Mouse (Mus musculus) frontal cortex, adult 2 months (tissue): ENCODE data around the gene Mvd. TPM values are rescaled to one million over a fixed set of nuclear protein-coding genes. Genes with fewer than 3 reads are reported as not detected.

ENCODE experiments used
- DNase-seq, 2 experiments: peaks; one replicate each; pipeline ENCODE4 v3.0.0; 2022; ENCODE audit warnings: low spot score in 1 of 2; ENCODE audit errors: extremely low spot score in 1 of 2
- polyA plus RNA-seq: library from polyadenylated mRNA; depleted of rRNA; stranded (reverse); fragments of >200 nt; gene quantifications from 2 replicates; pipeline ENCODE4 v1.2.3, GENCODE M21; 2012

Gene Mvd
- polyA plus RNA-seq, 1 experiment: 31.2 TPM

DNA sequence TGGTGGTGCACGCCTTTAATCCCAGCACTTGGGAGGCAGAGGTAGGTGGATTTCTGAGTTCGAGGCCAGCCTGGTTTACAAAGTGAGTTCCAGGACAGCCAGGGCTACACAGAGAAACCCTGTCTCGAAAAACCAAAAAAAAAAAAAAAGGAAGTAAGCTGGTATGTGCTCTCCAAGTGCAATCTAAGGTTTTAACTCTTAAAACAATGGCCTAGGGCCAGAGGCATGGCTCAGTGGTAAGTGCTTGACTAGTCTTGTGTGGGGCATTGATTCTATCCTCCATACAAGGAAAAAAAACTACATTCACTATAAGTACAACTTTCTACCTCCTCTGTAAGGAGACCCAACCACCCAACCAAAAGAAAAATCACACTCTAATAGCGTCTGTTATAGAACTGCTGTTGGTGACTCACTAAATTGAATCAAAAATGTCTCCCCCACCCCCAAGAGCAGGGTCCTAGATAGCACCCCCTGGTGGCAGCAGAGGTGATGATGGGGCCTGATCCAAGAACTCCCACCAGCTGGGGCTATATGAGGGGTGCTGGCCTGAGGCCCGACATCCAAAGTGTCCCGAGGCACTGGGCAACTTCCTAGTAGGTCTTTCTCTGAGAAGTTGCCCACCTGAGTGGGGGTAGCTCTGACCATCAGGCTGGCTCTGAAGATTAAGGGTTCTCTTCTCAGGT, 16.1 kb upstream of the Mvd start:
- no peak for DNase-seq

DNA sequence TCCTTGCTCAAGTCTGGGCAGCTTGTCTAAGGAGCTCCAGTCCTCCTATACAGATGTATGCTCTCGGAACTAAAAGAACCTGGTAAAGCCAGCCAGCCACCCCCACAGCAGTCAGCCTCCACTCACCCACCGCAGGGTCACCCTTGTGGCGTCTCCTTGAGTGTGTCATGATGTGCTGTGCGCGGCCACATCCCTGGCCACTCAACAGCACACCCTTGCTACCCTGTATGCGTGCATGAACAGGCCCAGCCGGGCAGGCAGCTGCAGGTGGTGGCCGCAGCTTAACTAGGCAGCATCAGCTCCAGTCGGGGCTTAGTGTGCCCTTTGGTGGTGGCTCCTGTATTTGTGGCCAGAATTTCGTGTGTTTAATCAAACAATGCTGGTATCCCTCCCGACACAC, 13.9 kb upstream of the Mvd start:
- DNase-seq: no peak

DNA sequence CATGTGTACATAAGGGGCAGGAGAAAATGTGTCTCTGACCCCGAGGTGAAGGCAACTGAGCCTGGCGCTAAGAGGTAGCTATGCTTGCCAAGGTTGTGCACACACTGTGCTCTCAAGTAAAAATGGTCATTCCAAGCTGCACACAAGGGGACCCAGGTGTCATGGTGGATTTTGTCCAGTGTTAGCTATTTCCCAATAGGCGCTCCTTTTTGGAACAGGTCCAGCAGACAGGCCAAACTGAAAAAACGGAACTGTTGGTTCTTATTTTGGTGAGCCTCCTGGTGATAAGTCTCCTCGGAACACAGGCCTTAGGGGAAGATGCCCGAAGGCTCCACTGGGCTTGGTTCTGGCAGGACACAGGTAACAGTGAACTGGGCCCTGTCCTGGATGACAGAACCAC, 11.2 kb upstream of the Mvd start:
- no peak for DNase-seq

DNA sequence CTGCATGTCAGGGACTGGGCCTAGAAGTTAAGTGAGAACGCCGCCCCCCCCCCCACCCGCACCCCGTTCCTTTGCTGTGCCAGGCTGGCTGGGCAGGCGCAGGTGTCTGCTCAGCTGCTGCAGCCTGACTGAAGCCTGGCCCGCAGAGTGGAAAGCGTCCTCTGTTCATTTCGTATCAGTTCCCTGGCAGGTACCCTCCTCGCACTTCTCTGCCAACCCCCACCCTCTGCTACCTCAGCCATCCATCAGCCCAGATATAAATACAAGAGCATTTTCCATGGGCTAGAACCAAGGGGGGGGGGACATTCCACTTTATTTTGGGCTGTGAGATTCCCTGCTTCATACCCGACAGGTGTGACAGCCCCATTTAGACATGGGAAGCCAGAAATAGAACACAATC, 8.9 kb upstream of the Mvd start:
- no peak for DNase-seq

DNA sequence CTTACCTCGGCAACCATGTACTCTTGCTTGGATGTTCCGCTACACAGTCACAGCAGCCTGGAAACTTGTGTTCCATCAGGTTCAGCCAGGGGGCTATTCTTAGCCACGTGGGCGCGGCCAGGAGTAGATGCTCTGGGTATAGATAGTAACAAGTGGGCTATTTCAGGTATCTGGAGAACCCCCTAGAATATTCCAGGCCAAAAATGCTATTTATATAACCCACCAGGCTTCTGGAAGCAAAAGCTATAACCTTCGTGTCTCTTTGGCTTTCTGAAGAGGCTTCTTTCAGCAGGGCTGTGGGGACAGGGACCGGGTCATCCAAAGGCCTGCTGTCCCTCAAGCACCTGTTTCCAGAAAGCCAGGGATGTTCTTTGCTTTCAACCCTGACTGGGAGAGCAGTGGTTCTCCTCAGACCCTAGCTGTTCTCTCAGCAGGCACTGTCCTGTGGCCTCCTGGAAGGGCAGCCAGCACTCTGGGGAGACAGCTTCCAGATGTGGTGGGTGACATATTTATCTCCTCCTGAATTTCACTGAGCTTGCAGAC, 8.0 kb upstream of the Mvd start:
- no peak for DNase-seq

DNA sequence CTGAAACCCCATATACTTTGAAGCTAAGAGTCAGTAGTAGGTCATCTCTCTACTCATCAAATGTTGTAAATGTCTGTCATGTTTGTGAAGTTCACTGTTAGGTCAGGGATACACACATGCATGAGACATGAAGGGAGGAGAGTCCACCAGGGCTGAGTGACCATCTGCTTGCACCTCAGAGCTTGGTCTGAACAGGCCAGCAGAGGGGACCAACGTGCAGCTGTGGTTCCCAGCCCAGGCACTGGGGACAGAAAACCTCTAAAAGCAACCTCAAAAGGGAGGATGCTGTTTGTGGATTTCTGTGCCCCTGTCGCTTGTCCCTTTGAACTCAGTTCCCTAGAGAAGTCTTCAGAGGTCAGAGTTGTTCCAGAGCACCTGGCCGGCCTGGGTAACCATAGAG, 2.0 kb upstream of the Mvd start:
- DNase-seq: no peak

DNA sequence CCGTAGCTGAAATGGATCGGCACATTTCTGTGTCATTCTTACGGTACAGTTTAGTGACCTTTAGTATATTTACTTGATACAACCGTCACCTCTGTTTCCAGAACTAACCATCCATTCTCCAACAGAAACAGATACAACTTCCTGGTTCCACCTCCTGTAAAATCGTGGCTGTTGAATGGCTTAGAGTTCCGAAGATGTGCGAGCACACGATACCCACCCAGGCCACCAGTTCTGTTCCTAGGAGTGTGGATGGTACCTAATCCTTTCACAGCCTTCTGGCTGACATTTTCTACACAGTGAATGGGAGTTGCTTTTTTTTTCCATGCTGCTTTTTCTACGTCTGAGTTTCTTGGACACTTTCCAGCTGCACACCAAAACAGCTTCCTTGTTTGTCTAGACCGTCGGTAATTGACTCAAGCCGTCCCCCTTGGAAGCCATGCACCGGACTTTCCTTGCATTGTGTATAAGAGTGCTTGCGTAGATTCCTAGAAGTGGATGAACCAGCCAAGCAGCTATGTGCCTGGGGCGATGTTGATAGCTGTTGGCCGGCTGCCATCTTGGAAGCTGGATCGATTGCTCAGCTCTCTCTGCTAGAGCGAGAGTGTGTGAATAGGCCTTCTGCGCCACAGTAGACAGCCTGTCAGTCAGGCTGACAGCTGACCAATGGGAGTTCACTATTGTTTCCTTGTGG, 981 bp upstream of the Mvd start:
- DNase-seq: peak; percentile 80 to 87

DNA sequence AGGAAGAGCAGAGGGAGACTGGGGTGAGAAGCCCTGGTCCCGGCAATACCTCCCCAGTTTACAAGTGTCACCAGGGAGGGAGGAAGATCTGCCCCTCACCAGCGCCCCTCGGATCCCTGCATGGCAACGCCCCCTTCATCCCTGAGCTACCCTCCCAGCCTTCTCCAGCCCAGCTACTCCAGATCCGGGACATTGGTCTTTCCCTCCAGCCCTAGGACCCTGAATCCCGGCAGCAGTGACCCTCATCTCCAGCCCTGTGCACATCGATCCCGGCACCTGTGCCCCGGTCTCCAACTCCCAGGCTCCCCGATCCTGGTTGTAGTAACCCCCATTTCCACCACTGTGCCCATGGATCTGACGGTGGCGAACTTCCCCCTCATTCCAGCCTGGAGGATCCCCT, 441 bp downstream of the Mvd start:
- DNase-seq: no peak

DNA sequence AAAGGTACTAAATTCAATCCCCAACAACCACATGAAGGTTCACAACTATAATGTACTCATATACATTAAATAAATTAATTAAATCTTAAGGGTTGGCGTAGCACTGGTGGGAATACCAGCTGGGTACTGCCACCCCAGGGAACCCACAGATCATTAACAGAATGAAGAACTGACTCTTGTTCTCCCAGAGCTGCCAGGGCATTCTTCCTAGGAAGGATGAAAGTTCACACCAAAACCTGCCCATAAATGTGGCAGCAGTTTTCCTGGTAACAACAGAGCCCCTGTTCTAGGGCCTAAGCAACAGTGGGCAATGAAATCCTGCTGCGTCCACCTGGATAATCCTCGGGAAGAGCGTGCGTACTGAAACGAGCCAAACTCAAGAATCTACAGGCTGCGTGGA, 866 bp downstream of the Mvd start:
- DNase-seq: no peak

DNA sequence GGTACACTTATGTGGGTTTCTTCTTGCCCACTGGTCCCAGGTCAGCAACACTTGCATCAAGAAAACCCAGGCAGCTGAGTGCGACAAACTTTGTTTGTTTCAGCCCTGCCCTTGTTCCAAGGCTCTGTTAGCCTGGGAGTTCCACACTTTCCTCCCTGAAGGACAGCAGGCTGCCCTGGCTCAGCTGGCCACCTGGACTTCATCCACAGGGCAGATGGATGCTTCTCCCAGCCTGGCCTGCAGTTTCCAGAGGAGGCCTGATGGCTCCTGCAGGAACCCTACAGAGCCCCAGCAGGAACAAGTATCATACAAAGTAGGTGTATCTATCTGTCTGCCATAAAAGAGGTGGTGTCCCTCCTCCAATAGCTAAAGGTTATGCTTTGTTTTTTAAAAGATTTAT, 1.9 kb downstream of the Mvd start:
- no peak for DNase-seq

DNA sequence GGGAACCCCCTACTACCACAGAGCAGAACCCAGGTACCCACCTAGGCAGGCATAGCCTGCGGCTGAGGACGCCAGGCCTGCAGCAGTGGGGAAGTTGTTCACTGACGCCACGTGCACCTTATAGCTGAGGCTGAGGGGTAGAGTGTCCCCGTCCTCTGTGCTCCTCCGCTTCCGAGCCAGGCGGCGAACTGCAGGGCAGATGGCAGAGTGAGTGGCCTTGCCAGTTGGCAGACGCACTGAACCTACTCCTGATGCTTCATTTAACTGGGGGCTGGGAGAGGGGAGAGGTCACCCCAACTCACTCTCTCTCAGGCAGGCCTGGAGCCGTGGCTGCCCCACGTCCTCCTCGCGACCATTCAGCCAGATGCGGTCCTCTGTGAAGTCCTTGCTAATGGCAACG, 3.9 kb downstream of the Mvd start:
- DNase-seq: no peak

DNA sequence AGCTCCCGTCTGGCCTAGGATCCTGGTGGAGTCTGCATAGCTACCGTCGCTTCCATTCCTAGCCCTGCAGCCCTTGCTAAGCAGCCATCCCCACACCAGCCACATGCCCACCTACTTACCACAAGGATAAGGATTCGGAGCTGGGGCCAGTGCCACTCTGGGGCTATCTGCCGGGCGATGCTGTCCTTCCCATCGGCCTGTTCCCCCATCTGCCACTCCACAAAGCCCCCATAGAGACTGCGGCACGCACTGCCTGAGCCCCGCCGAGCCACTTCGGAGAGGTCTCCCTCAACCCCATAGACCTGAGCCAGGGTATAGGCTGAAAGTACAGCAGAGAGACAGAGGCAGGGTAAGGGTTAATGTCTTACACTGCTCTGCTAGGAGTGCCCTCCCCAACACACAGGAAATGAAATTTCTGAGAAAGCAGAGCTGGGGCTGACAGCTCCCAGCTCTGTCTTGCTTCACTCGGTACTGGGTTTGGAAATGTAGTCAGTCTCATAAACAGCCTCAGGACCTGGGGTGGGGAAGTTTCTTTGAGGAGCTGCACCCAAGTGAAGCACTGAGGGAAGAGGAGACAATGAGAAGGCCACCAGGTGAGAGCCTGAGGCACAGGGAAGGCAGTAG, 5.4 kb downstream of the Mvd start:
- no peak for DNase-seq

DNA sequence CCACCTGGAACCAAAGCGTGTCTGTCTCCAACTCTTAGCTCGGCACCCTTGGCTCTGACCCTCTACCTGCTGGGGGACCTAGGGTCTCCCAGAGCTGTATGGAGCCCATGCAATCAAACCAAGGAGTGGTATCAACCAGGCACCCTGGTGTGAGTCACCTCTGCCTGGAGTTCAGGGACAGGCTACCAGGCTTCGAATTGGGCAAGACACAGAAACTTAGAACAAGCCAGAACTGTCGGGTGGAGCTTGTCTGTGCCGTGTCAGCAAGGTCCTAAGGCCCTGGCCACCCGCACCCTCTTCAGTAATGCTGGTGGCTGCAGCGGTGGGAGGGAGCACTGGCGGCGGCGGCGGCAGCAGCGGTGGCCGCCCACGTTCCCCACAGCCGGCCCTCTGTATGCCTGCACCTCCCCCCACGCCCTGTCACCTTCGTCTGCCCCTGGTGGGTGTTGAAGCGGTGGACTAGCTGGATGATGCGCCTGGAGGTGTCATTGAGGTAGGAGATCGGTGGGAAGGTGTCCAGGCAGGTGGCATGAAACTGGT, 6.6 kb downstream of the Mvd start:
- no peak for DNase-seq

DNA sequence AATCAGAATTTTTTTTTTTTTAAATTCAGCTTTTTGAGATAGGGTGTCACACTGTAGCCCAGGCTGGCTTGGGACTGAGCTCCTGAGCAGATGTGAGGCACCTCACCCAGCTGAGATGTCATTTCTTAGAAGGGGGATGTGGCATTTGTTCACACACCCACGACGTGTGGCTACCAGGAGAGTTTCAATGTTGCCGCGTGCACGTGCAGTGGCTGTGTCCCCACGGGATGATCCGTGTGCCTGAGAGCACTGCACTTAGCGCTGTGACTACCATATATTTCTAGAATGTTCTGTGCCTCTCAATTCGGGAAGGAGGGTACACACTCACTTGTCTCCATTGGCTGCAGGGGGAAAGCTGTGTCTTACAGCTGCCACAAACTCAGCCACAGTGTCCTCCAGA, 7.1 kb downstream of the Mvd start:
- no peak for DNase-seq

DNA sequence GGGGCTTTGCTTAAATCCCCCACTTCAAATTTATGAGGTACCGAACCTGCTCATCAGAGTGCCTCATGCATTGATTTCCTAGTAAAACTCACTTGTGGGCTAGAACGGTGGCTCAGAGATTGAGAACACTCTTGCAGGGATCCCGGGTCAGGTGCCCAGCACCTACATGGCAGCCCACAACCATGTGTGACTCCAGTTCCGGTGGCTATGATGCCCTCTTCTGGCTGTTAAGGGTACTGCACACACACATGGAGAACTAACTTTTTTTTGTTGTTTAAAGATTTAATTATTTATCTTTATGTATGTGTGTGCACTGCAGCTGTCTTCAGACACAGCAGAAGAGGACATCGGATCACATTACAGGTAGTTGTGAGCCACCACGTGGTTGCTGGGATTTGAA, 7.8 kb downstream of the Mvd start:
- no peak for DNase-seq

DNA sequence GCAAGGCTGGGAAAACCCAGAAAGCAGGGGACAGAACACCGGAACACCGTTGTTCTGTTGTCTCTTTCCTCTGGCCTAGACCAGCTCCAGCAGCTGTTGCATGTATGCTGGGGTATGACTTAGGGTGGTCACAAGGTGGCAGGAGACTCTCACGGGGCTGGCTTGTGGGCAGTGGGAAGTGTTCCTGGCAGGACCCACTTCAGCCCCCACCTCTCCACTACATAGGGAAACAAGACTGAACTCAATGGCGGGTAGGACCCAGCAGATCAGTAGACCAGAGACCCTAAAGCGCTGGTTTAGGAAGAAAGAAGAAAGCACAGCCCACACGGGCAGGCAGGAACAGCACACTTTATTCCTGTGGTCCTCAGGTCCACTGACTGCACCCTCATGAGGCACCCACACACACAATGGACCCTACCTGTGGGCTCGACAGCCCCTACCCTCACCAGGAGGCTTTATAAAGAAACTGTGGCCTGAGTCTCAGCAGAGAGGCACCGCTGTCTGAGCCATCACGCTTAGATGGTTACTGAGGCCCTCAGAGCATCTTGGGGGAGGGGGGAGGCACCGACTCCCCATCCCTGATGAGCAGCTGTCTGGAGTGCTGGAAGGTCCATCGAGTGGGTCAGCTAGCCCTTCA, 9.8 kb downstream of the Mvd start:
- DNase-seq: no peak

DNA sequence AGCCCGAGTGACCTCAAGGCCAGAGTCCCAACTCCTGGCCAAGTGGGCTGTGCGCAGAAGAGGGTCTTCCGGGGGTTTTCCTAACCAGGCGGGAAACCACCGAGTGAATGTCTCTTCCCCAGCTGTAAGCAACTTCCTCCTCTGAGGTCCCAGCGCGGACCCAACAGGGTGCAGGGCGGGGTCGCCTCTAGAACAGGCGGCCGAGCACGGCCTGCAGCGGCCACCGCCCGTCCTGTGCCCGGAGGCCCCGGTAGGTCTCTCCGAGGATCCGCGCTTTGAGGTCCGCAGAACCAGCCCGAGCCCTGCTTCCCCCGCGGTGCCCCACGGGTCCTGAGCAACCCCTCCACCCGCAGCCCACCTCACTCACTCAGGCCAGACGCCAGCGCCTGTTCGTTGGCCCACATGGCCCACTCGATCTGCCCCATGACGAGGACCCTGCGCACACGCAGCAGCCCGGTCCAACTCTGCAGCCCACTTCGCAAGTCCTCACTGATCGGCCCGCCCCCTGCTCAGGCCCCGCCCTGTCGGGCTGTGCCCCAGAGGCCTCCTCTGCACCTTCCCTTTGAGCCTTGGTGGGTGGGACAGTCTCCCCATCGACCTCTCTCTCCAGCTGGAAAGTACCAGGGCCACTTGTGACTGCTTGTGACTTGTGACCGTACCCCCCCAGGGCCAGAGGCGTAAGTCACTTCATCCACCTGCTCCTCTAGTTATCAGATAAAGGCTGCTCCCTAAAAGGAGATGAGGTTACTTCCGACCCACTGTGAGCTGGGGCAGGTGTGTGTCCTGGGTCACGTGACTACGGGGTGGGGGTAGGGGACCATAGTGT, 10.6 kb downstream of the Mvd start, which contains the start of gene Cyba:
Cyba (minus strand) TSS at position 488 of the 826 bp plus-strand sequence.
- no peak for DNase-seq

DNA sequence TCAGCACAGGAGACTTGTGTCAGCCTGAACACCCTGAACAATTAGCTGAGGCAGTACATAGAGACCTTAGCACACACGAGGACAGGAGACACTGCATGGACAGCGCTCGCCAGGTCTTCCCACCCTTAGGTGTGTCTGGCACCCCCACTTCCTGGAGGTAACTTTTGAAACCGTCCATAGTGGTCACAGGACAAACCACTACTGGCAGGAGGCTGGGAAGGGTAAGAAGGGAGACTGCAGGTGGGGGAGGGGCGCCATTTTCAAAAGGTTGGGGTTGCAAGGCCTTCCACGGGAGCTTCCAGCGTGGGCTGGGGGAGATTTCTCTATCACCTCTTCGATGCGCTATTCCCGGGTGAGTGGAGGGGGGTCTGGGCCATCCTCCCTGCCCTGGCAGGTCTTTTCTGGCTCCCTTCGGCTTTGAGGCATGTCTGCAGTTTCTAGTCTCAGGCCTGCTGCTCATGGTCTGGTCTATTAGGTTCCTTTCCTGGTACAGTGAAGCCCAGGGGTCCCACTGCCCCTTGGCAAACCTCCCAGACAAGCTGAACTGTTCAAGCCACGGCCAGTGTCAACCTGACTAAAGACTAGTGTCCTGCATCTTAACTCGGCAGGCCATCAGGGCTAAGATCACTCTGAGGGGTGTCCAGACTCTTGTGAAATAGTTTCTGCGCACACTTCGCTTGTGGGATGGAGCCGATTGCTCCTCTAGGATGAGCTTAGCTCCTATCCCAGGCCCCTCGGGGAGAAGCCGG, 11.4 kb downstream of the Mvd start:
- no peak for DNase-seq

DNA sequence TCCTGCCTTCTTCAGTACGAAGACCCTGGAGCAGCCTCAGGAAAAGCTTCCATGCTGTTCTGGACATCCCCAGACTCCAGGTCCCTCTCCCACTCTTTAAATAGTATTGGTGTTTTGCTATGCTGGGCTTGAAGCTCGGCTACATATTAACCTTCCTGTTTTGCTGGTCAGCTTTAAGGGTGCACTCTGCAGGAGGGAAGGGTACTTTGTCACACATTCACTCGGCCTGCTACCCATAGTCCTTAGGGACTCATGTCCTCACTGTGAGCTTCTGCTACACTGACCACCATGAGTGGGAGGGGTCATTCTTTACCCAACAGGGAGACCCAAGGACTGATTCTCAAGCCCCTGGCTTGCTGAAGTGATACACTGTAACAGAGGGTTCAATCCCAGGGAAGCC, 12.6 kb downstream of the Mvd start:
- DNase-seq: no peak
